Mouse (Mus musculus): ENCODE measurements around the gene Aagab.

Gene Aagab

DNA sequence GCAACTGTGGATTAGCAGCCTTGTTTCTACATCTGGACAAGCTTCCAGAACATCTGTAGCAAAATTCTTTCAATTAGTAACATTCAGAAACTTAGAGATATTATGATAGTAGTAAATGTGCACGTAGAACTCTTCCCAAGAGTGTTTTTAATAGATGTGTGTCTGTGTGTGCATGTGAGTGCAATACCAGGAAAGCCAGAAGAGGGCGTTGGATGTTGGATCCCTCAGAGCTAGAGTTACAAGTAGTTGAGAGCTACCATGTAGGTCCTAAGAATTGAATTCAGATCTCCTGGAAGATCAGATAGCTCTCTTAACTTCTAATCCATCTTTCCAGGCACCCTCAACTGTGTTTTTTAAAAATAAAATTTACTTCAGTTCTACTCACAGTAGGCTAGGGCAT is 4.1 kb downstream of the Aagab start:
- DNase-seq (ENCODE audit: low spot score in 2 of 2), result no peak

DNA sequence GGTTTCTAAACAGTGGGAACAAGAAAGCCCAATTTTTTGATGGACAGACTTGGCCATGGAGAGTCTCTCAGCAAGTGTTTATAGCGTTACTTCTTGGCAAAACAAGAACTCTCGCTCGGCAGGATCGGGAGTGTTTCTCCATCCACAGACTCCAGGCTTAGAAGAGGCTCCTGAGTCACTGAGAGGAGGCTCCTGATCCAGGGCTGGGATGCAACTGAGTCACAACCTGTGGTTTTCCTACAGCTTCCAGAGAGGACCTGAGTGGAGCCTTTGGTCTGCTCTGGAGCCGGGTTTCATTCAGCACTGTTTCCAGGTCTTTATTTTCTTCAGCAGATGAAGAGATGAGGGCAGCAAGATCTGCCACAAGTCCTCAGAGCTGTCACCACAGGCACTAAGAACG is 5.5 kb downstream of the Aagab start:
- no peak for DNase-seq (ENCODE audit: low spot score in 2 of 2)

DNA sequence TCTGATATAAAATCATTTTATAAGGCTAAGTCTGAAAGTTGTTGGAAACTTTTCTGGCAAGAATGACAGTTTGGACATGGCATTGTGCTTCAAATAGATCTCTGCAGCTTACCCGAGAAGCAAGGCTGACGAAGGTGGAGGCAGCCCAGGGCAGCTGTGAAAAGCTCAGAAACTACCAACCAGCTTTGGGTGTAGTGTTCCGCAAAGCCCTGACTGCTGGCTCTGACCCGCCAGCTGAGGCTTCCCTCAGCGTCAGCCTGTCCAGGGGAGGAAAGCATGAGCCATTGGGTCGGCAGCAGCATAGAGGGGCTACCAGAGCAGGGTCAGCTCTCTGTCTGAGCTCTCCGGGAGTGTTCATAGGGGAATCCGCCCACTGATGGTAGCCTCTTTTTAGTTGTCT is 6.8 kb downstream of the Aagab start:
- DNase-seq (ENCODE audit: low spot score in 2 of 2), result no peak

DNA sequence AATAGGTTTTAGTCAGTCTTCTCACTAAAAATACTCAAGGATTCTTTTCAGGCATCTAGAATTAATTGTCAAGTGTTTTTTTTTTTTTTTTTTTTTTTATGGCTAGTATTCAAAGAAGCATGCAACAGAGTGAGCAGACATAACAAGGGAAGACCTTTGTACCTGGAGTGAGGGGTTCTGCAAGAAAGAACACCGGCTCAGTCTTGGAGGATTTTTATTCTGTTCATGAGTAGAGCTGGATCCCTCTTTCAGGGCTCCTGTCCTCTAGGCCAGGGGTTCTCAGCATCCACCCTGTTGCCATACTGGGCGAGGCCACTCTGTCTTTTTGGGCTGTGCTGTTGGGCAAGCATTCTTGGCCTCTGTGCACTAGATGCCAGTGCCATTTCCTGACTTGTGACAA is 7.3 kb downstream of the Aagab start:
- DNase-seq (ENCODE audit: low spot score in 2 of 2), result no peak

DNA sequence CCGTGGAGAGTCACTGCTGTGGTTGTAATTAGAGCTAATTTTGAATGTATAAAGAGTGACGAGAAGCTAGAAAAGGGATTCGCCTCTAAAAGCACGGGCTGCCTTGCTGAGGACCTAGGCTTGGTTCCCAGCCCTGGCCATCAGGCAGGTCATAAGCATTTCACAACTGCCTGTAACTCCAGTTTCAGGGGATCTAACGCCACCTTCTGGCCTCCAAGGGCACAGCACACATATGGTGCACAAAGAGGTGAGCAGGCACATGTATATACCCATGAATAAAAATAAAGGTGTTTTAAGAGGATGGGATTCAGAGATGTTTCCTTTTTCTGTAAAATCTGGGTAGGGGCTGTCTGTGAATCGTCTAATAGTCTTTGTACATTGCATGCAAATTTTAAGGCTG is 7.8 kb downstream of the Aagab start:
- DNase-seq (ENCODE audit: low spot score in 2 of 2), result no peak

DNA sequence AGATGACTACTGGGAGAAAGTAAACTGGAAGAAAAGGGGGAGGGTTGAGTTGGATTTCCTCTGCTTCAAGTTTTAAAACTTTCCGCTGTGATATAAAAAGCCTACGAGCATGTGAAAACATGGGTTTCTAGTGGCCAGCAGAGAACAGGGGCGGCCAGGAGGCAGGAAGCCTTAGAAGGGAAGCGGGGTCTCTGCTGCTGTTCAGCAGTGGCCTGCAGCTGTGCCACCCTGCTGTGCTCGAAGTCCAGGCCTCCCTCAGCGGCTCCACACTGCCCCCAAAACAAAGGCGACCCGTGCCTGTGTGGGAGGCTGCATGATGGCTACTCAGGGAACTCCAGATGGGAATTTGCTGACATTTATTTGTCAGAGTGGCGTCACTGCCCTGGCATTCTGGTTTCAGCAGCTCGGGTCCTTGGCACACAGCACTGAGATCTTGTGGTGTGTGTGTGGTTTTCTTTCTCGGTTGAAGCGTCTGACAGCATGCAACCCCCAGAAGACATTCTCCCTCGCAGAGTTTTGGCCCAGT is 8.4 kb downstream of the Aagab start:
- DNase-seq (ENCODE audit: low spot score in 2 of 2), result no peak

DNA sequence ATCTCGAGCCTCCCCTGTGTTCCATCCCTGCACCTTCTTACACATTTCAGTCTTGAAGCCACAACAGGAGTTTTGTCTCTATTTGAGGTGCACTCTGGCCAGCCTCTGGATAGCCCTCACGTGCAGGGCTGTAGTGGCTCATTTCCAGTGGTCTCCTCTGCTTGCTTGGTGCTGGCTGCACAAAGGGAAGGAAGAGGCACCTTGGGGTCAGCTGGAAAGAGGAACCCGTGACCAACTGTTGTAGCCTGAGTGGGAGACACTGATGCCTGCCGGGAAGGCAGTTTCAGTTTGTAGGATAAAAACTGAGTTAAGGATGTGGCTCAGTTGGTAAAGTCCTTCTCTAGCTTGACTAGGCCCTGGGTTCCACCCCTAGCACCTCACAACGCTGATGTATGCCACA is 9.5 kb downstream of the Aagab start:
- no peak for DNase-seq (ENCODE audit: low spot score in 2 of 2)

DNA sequence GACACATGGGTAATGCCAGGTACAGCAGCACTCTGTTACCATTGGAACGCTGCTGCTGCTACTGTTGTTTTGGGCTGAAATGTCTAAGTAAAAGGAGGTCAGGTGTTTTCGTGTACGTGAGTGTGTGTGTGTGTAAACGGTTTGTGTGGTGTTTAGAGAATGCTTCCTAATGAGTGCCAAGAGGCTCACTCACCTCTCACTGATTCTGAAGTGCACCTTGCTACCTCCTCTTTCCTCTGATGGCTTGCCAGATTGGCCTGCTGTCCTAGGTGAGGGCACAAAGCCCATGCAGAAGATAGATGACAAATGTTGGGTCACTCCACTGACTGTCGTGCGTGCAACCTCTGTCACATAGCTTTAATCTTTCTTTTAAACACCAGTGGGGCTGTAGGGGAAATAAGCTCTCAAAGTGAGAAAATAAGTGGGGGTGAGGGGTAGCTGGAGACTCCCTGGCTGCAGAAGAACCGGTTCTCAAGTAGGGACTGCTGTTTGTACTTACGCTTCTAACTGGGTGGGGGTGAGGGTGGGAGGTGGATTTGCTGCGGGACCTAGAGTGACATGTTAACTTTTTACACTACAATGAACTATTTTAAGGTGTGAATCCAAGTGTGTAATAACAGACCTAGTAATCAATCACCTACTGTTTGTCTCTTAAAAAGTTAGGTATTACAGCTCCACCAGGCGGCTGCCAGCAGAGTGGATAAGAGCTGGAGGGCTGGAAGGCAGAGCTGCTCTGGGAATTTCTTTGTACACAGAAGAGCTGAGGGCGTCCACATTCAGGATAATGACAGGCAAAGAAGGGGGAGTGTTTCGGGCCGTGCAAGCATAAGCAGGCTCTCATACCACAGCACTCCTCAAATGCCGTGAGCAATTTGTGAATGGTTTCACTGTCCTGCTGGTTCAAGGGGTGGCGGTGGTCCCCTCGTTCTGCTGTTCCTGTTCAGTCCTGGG is 10.4 kb downstream of the Aagab start:
- DNase-seq (ENCODE audit: low spot score in 2 of 2), result no peak

DNA sequence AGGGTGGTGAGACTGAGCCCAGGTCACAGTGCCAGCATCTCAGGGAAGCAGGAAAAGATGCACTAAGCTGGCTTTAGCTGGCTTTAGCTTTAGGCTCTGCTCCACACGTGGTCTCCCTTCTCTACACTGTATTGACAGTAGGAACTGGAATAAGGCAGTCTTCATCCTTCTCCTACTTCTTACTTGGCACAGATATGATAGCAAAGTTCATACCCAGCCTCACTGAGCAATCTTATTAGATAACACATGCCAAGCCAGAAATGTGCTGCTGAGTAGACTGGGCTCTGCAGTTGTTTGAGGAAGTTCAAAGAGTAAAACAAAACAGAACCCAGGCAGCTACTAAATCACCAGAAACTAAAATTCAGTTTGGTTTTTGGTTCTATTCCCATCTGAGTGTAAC is 11.1 kb downstream of the Aagab start:
- DNase-seq (ENCODE audit: low spot score in 2 of 2), result no peak

DNA sequence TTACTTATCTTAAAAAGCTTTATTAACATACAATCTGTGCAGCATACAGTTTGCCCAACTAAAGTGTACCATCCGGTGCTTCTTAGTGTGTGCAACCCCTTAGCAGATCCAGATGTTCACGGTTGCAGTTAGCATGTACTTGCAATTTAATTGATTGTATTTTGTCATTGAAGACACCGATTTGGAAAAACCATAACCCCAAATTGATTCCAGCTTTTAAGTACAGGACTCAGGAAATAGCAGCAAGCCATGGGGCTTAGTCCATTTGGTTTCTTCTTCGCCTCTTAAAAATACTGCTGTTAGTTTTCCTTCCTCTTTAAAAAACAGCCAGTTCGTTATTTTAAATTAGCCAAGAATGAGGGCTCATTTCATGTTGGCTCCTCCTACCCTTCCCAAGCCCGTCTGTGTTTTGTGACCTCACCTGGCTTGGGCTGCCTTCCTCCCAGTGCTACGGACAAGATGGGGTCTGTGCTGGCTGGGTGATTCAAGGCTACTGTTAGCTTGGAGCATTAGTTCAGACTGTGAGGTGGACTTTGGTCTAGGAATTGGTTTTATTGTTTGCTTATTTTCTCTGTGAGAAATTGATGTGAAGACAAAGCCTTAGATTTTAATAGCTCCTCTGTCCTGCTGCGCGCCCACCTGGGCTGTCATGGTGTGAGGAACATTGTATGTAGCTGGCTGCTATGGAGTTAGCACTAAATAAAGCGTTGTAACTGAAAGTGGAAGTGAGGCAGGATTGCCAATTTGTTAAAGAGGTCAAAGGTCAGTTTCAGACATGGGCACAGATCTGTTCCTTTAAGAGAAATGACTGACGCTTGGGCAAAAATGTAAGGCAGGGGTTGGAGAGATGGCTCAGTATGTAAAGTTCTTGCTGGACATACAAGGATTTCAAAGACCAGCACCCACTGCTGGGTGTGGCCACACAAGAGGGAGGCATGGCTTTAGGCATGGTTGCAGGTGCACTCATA is 11.8 kb downstream of the Aagab start:
- no peak for DNase-seq (ENCODE audit: low spot score in 2 of 2)

DNA sequence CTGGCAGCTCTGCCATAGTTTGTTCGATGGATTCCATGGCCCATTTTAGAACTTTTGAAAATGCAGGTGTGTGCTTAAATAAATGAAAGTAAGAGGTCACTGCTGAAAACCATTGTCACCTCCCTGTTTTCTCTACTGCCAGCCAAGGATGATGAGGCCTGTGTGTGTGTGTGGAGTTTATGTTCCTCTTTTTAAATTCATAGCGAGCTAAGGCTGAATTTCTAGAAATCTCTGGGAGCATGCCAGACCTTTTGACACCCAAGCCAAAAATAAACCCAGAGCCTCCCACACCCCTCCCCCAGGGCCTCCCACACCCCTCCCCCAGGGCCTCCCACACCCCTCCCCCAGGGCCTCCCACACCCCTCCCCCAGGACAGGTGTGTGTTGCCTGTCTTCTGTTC is 15.5 kb downstream of the Aagab start:
- no peak for DNase-seq (ENCODE audit: low spot score in 2 of 2)

DNA sequence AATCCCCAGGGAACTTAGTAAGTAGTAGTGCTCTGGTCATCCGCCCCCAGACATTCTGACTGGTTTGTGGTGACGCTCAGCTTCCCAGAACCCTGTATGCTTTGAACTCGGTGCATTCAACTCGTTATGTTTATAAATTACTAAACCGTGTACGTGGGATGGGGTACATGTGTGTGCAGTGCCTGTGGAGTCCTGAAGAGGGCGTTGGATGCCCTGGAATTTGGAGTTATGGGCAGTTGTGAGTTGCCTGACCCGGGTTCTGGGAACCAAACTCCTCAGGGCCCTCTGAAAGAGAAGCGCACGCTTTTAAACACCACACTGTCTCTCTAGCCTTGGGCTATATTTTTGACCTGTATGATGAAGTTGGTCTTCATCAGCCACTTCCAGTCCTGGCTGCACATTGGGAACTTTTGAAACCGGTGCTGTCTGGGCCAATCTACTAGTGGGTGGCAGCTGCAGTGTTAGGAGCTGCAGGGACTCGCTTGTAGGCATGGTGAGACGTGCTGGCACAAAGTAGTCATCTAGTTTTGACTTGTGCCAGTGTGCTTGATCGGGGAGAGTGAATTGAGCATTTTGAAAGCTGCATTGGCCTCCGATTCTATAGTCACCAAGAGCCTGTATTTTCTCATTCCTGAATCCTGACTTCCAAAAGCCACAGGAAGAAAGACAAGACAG is 21.6 kb downstream of the Aagab start:
- no peak for DNase-seq (ENCODE audit: low spot score in 2 of 2)

DNA sequence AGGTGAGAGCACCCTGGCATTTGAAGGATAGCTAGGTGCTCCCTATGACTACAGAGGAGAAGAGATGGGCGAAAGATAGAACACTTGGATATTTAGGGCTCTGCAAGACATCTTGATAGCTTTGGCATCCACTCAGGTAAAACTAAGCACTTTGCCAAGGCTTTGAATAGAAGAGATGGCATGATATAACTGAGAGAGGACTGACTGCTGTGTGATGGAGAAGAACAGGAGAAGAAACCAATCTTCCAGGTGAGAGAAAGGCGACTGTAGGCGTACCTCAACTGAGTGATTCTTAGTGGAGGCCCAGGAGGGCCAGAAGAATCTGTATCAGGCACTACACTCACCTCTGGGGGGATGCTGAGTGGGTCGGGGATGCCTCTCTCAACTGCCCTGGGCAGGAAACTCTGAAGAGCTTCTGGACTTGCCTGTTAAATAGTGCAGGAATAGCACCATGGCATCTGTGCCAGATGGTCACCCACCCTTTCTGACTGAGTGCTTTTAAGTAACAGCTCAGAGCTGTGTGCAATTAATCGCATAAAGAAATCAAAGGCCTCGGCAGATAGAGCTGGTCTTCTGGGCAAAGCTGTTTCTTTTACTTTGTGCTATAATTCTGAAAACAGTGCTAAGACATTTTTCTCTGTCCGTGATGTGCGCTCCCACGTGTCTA is 22.8 kb downstream of the Aagab start:
- DNase-seq (ENCODE audit: low spot score in 2 of 2), result no peak

DNA sequence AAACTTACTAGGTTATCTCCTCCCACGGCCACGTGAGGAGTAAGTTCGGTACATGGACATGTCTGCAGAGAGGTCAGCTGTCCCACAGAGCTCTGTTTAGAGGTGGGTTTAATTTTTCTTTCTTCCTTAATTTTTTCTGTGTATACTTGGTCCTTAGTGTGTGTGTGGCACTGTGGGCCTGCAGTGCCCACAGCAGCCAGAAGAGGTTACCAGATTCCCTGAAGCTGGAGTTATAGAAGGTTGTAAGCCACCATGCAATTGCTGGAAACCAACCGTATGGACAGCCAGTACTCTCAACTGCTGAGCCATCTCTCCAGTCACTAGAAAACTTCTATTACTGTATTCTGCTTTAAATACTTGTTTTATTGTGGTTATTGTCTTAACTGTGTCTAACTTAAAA is 29.6 kb downstream of the Aagab start:
- DNase-seq (ENCODE audit: low spot score in 2 of 2), result no peak

DNA sequence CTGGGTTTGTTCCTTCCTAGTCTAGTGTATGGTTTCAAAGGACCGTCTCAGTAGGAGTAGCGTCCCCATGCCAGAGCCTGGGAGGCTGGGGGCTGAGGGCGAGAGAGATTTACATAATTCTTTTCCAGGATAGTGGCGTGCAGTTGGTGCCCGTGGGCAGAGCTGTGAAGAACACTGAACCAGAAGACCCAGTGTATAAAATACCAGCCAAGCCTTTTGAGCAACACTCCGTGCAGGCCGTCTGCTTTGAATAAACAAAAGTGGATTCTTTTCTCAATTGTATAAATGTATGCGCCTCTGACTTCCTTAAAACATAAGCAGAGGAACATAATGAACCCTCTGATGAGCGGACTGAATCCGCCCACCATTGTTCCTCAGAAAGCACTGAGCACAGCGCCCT is 30.5 kb downstream of the Aagab start:
- no peak for DNase-seq (ENCODE audit: low spot score in 2 of 2)

DNA sequence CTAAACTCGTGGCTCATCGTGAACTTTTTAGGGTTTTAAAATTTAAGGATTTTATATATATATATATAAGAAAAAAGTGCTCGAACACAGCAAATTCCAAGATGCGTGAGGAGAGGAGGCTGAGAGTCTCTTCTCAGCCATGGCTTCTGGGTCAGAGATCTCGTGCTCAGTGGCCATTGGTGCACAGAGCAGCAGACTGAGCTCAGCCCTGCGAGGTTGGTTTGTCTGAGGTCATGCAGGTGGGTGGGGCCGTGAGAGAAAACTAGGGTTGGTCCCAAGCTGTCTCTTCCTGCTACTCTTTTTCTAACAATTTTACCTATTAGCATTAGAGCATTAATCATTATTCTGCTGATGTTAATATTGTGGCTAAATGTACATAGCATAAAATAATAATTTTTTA is 30.9 kb downstream of the Aagab start:
- DNase-seq (ENCODE audit: low spot score in 2 of 2), result no peak

DNA sequence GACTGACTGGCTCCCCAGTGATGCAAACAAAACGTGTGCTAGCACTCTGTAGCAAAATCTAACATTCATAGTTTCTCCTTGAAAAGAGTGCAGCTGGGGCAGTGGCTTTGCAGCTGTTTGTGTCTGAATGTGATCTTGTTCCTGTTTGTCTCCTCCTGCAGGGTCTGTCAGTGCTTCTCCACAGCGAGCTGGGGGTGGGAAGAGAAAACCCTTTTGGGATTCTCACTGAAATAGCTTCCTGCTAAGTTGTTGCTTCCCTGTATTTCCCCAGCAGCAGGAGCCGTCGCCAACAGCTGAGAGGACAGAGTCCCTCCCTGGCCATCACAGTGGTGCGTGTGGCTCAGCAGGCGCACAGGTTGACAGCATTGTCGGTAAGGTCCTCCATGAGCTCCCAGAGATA is 33.7 kb downstream of the Aagab start:
- no peak for DNase-seq (ENCODE audit: low spot score in 2 of 2)

DNA sequence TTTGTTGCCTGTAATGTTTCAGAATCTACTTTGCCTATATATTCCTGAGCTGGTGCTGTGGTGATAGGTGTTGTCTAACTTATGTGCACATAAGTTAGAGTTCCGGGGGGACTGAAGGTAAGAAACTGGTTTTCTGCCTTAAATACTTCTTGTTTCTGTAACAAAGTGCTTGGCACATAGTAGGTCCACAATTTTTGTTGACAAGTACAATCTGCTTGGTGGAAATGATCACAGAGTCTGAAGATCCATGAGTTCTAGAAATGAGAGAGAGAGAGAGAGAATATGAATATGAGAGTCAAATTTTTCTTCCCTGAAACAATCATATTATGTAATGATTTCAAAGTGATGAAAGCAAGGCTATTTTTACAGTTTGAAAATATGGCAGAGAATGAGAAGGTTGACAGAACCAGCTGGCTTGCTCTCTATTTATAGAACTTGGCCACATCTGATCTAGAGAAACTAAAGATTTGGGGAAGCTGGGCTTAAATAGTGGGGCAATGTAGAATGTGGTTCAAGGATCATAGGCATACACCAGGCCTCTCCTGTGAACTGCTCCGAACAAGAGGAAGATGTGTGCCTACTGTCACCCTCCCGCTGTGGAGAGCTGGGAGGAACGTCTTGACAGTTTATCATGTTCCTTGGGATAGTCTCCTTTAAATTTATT is 39.7 kb downstream of the Aagab start:
- DNase-seq (ENCODE audit: low spot score in 2 of 2), result no peak

DNA sequence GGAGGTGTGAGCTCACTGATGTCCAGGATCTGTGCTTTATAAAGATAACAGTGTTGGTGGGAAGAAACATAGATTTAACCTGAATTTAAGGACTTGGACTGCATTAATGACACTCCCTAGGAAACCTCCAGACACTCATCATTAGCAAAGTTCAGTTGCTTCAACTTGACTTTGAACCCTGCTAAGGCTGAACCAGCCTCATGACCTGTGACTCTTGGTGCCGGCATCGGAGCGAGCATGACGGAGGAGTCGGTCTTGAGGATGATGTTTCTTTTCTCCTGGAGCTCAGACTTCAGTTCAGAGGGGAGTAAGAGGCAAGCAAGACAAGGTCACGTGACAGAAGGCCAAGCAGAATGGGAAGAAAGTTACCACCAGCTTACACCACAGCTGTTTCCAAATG is 41.6 kb downstream of the Aagab start:
- DNase-seq (ENCODE audit: low spot score in 2 of 2), result no peak

DNA sequence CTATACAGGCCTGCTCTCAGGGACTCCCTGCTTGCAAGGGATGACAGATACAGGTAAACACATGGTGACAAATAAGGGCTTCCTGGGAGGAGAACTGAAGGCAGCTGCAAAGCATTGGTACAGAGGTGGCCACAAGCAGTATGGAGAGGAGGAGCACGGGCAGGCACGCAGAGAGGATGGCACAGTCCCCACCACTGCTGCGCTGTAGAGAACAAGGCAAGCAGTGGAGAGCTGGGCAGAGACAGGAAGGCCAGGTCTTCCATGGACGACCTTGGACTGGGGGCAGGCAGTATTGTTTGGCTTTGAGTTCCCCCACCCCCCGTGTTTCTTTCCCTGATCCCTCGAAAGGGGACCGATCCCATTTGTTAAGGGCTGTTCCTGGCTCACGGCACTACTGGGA is 42.6 kb downstream of the Aagab start:
- no peak for DNase-seq (ENCODE audit: low spot score in 2 of 2)

All from cerebellum, postnatal 4 days (tissue).